Mouse (Mus musculus) liver, postnatal 0 days (tissue): ENCODE measurements around the gene Irf4.

Source experiments
- CTCF ChIP-seq: sonication (generic); IDR thresholded peaks from 2 replicates; pipeline ENCODE4 v1.5.1; 2016; ENCODE audit warnings: antibody characterized with exemption, low read depth
- EP300 ChIP-seq: IDR thresholded peaks from 2 replicates; pipeline ENCODE4 v1.6.1; 2016; ENCODE audit warnings: antibody characterized with exemption, low read depth, mild to moderate bottlenecking

GRCm38 (mm10) chr13:30785423-30786040 lies 36.5 kb downstream of the Irf4 start:
- TF ChIP-seq CTCF (no peak), EP300 (no peak)
